Mouse (Mus musculus) lung, postnatal 25 days (tissue): ENCODE data around the gene Fra10ac1.
A peak's percentile ranks its signal among the peaks of the same experiment; 100 is the strongest.

ENCODE experiments used
- DNase-seq: peaks from one replicate; pipeline ENCODE4 v3.0.0; 2022; ENCODE audit warnings: low spot score

Gene Fra10ac1

DNA sequence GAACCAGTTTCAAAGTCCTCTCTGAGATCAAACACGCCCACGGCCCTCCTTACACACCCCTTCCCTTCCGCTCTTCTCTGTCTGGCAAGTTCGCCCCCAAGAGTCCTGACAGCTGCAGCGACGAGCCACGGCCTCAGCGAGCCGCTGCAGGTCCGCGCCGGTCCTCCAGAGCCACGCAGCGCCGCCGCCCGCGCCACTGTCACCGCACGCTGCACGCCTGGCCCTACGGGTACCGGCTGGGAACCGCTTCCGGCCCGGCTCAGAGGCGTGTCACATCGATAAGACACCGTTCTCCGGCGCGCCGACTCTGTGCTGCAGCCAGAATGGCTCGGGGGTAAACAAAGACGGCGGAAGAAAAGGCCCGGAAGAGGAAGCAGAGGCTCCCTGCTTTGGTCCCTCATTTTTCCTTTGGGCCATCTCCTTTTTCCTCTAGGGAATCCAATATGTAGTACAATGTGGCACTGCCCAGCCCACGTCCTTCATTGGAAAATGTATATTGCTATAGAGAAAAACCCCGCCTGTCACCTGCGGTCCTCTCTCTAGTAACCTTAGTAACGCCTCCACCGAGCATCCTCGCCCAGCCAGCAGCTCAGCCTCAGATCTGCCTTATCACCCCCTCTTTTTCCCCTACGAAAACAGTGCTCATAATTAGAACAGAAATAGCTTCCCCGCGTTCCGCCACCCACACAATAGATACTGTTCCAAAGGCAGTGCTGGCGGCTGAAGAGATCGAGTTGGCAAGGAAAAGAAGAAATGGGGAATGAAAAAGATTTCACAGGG, at the start of gene Fra10ac1:
Gene Fra10ac1 (minus strand): TSS at position 252 of the 780 bp plus-strand sequence.
- peak; percentile 86 for DNase-seq

DNA sequence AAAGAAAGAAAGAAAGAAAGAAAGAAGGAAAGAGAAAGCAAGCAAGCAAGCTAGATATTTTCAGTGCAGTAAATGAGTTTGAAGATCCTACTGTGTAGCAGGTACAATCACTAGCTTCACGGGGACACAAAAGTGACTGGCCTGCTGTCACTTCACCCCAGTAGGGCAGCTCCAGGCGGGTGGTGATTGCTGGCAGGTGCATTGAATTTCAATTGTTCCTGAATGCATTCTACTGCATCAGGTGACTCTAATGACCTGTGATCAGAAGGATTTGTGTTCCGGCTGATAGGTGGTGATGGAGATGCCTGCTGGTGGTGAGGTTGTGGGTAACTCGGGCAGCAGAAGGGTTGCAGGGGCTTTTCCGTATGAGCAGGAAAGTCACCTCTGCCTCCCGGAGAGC, 47.1 kb upstream of the Fra10ac1 start:
- no peak for DNase-seq

DNA sequence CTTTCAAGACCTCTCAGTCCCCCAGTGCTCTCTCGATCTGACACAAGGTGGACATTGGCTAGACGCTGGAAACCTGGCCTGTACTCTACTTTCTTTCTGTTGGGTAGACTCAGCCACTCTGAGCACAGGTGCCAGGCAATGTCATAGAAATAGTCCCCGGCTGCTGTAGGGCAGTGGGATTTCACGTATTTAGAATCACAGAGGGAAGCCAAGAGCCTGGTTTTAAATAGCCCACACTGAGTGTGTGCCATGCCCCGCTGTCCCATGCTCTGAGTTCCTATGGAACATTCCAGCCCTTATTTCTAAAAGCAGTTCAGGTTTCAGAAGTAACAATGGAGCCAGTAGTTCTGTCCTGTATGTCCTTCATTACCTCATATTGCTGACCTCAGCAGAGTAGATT, 43.5 kb upstream of the Fra10ac1 start:
- DNase-seq = no peak

DNA sequence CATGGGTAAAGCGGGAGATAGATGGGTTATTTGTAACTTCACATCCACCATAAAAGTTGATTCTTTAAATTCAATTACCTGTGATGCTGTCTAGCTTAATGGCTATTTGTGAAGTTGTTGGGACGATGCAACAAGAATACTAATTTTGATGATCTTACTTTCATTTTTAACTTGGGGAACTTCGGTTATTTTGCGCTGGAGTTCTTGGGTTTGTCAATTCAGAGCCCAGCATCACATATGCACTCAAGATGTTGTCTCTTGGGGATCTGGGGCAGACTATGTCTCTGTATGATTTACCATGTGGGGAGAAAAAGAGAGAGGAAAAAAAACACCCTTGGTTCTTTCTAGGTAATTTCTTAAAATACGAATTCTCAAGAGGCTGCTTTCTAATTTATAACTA, 41.8 kb upstream of the Fra10ac1 start:
- no peak for DNase-seq

DNA sequence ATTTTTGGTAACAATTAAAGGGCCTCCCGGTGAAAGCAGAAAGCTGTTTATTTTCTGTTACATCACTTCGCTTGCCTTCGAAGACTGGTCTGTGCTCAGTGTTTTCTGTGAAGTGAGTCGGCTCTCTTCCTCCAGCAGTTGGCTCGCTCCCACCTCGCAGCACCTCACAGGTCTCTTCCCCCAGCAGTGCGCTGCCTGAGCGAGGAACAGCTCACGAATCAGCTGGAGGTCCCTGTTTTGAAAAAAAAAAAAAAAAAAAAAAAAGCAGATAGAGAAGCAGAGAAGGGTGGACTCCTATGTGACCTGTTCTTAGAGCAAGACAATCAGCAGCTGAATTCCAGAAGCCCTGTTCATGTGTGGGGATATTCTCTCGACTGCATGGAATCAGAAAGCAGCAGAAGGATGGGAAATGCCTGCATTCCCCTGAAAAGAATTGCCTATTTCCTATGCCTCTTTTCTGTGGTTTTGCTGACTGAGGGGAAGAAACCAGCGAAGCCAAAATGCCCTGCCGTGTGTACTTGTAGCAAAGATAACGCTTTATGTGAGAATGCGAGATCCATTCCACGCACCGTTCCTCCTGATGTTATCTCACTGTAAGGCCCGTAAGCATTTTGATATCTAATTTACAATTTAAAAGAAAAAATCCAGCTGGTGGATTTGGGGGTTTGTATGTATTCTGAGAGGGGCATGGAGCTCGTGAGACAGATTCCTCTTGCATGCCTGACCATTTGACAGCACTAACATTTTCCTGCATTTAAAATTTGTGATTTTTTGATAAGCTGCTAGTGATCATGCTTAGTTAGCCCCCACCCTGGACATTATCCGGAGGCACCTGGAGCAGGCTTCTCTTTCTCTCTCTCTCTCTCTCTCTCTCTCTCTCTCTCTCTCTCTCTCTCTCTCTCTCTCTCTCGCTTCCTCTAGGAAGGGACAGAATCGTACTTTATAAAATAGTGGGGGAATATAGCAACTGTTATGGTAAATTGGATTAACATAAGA, 40.8 kb upstream of the Fra10ac1 start, which contains the start of gene Lgi1:
Gene Lgi1 (plus strand): TSS at position 32 of the 996 bp plus-strand sequence.
- DNase-seq = no peak

DNA sequence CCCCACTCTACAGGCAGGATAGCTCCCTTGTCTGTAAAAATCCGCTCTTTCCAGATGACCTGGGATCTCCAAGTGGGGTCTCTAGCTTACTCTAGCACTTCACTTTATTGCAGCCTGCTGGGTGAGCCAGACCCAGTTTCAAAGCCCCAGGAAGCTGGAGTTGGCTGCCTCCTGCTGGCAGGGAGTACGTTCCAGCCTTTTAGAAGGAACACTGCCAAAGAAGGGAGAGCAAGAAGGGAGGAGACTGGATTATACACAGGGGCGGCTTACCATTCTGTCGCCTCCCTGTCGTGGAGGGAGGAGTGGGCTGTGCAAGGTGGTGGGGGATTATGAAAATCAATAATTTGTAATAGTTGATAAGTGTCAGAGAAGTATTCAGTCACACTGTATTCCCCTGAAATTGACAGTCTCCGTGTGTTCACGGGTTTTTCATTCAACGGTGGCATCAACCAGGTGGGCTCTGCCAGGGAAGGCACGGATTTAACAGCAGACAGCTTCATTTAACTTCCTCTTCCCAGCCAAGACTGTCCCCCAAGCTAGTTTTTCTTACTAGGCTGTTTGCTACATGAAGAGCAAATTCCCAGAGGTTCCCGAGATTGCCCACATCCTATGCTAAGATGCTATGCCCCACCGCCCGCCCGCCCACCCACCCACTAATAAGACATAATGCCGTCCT, 40.0 kb upstream of the Fra10ac1 start:
- no peak for DNase-seq

DNA sequence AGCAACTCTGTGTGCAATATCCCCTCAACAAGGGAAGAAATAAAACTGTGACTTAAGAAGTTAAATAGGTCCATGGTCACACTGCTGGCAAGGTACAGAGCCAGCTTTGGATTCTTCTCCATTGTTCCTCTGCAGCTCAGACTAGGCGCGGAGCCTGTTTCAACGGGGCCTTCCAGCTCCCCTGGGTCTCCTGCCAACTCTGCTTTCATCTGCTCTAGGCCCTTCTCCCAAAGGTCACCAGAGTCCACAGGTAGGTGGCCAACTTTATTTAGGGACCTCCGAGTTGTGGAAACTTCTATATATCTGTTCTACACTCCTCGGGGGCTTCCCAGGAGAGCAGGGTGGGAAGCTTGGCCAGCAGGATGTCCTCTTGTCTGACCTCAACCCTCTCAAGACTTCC, 37.4 kb upstream of the Fra10ac1 start:
- DNase-seq = no peak

DNA sequence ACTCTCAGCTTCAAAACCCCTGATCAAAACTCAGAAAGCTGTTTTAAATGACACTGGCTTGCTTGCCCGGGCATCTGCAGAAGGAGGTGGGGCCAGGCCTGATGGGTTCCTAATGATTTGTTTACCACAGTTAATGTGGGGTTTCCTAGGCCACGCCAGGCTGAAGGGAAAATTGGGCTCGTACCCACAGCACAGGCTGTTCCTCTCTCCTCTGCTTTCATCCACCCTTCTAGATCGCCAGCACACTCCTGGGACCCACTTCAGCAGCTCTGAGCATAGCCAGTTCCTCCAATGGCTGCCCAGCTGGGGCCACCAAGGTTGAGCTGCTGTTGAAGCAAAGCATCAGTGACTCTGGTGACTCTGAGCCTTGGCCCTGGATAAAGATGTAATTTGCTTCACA, 36.4 kb upstream of the Fra10ac1 start:
- DNase-seq = no peak

DNA sequence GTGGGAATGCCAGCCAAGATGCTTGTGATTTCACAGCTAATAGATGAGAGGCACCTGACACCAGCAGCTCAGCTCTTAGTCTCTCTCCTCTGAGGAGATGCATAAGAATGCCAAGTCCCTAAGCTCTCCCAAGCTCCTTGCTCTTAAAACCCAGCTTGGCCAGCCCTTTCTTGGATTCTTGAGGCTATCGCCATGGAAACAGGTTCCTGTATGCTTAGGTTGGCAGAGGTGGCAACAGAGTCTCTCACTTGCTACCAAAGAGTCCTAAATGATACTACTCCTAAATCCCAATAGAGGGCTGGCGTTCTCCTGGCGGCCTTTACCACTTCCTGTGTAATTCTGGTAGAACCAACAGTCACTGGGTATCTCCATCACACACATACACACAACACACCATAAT, 35.5 kb upstream of the Fra10ac1 start:
- DNase-seq = no peak

DNA sequence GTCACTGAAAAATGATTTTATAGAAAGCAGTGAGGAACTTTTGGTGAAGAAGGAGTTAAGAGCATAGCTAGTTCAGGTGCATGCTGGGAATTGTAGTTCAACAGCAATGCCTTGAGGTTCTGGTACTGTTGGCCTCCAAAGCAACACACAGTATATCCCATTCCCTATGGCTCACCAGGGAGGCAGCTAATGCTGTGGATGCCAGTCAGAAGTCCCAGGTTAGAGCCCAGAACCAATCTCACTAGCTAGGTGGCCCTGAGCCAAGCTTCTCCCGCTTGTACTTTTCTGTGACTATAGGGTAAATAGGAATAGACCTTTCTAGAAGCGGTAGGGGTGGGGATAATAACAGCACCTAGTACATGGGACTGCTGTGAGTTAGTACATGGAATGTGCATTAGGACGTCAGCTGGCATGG, 34.7 kb upstream of the Fra10ac1 start:
- no peak for DNase-seq

DNA sequence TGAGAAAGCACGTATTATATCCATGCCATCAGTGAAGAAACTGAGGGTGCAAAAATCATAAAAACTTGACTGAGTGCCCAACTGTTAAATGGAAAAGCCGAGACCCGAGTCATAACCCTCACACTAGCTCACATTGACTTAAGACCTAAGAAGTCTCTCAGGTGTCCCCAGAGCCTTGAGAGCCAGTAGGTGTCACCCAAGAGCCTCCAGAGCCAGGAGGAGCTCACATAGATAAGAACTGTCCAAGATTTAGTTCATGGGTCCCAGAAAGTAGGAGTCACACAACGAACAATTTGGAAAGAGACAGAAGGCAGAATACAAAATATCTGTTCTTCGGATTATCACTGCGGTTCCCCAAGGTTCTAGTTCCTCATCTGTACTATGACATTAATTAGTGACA, 29.8 kb upstream of the Fra10ac1 start:
- DNase-seq = no peak

DNA sequence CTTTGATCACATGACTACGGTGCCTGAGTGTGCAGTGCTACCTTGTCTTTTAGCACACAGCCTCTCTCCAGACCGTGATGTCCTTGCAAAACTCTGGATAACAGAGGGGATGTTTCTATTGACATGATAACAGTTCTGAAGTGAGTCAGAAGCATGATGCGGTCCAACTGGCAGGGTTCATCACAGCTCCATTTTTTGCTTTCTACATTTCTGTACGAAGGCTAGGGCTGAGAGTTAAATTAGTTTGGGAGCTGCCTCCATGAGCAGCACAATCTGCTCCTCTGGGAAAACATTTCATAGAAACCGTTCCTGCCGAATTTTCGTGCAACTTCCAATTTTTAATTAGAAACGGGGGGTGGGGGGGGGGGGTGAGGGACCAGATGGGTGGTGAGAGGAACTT, 25.7 kb upstream of the Fra10ac1 start:
- no peak for DNase-seq

DNA sequence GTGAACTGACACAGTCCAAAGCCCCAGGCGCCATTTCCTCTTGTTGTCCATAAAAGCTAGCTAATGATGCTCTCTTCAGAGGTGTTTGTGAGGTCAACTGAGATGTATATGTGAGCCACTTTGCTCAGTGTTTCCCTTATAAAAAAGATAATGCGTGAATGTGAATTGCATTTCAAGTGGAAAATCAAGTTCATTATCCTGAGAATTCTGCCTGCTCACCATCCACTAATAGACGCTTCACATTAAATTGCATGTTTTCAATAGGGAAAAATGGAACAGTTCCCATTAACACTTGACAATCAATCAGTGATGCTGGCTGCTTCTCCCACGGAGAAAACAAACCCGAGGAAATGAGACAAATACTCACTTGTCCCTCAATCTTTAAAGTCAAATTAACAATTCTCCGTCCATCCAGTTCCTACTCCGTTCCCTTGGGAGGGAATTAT, 22.2 kb upstream of the Fra10ac1 start:
- DNase-seq = no peak

DNA sequence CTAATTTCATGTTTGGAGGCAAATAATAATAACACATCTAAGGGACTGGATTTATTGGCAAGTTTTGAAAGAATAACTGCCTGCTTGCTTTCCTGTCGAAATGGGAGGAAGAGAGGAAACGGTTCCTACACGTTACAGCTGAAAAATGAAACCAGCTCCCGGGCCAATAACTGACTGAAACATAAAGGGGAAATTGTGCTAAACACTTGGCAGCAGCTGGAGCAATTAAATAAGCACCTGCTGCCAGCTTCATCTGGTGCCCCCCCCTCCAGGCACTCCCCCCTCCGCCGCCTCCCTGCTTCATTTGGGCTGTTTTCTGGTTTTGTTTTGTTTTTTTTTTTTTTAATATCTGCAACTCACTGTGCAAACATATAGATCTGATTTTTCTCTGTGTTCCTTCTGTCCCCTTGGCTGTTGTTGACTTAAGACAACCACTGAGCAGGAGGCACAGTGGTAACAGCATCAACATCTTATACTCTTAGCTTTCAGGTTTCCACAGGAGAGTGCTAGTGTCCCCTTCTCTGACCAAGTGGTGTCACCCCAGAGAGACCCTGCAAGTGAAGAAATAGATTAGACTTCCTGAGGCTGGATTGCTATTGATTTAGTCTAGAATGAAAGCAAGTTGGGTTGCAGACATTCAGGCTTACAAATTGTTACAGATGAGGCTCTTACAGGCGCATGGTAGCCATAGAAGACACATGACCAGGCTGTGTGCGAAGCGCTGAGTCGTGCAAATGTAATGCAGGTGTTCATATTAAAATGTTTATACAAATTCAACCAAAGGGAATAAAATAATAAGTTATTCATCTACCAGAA, 21.6 kb upstream of the Fra10ac1 start:
- DNase-seq = no peak

DNA sequence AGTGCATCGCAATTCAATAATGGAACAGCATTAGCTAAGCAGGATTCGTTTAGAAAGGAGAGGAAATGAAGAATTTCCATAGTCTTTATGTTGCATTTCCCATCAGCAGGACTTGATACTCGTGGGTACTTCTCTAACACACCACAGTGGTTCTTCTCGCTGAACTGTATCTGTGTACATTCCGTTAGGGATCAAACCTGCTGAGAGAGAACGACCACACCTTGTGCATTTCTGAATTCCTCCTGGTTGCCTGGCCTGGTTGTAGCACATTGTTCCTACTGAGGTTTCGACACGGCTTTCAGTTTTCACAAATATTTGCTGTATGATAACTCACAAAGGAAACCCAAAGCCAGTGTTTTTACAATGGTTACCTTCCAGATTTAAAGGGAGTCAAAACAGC, 20.8 kb upstream of the Fra10ac1 start:
- no peak for DNase-seq

DNA sequence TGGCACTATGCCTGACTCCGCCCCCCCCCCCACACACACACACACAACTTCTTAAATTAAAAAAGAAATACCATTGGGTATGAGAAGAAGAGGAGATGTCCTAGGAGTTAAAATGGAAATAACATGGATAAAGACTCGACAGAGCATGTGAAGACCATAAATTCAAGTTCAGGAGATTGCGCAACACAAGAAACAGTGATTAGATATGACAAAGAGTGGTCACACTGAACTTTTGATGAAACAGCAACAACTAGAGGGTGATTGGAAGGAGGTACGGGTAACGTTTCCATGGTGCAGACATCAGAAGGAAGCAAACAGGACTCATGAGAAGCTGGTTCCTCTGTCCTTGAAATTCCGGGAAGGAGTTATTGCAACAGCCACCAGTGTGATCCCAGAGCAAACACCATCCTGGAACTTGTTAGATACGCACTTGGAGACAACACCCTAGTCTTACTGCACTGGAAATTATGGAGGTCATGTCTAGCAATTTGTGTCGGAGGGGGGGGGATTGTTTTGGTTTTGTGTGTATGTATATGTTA, 18.4 kb upstream of the Fra10ac1 start:
- no peak for DNase-seq

DNA sequence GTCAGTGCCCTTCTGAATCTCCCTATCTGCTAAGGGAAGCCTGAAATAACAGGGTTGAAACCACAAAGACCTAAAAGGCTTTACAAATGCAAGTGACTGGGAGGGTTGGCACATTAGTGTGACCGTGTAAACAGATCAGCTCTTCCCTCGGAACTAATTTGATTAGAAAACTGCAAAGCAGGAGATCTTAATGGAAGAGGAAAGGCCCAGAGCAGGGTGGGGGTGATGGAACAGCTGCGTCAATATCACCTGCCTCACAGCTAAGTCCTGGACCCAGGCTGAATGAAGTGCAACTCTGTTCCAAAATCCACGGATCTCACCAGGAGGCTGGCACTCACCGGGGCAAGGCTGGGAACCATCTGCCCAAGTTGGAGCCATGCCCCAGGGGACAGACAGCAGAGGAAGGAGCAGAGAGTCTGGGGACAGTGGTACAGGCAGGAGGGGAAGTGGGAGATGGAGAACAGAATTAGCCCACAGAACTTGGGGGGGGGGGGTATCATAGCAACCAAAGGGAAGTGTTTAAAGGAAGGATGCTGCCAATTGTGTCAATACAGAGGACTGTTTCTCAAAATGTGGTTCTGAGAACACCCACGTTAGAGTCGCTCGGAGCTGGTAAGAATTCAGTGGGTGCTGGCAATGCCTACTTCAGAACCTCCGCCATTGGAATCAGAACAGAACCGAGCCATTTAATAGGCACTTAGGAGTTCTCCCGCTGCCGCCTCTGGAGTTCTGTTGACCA, 14.4 kb upstream of the Fra10ac1 start:
- no peak for DNase-seq

DNA sequence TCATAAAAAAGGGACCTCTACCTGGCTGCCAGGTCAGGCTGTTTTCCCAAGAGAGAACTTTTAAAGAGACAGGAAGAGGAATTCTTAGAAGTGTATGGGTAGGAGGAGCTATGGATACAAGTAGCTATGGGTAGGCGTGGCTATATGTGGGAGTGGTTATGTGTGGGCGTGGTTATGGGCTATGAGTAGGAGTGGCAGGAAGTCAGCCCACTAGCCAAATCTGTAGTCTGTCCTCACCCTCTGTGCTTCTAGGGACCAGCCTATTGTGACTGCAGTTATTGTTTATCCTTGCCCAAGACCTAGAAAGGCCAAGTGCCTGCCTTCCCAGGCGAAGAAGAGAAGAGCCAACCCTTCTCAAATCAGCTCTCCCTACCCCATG, 13.9 kb upstream of the Fra10ac1 start:
- DNase-seq = no peak

DNA sequence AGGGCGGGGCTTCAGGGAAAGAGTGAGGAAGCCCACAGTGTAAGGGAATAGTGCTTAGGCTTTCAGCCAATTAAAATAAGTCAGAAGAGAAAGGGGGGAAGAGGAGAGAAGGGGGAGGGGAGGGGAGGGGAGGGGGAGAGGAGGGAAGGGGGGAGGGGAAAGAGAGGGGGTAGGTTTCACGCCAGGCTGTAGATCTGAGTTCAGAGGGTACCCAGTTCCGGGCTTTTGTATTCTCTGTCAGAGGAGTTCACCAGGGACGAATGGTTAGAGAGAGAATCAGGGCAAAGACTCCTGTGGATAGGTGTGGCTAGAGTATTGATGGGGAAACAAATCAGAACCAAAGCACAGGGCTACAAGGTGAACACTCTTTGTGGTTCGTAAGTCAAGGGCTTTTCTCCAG, 12.6 kb upstream of the Fra10ac1 start:
- DNase-seq = no peak

DNA sequence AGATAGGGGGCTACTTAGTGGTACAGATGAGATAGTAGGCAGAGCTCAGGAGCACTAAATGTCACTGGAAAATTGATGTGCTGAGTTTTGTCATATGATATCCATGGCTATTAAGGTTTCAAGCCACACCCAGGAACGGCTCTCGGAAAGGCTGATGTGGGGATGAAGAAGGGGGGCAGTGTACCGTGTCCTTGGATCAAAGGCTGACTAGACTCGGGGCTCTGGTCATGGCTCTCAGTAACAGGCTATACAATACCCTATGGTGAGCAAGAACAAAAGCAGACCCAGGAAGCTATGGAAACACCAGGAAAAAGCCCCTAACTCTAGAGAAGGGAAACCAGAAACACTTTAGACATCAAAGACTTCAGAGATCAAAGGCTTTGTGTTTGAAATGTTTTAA, 8.6 kb upstream of the Fra10ac1 start:
- DNase-seq = no peak

DNA sequence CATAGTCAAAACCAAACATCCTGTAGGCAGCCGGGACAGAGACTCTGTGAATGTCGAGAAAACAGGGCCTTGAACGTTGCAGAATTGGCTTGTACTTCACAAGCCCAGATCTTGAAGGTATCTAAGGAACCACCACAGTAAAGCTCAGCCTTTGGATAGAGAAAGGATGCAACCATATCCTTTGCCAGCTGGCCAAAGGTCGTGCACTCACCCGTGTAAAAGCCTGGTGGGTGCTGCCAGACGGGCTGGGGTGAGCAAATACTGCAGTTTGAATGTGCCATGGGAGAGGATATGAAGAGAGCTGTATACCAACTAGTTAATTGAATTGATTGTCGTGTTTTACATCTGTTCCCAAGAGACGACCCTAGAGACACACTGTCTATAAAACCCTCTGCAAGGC, 8.1 kb upstream of the Fra10ac1 start:
- no peak for DNase-seq
